Mouse (Mus musculus) left cerebral cortex, adult 8-10 months (tissue): Measurements from ENCODE around the gene Ap3d1. TPM values are rescaled to one million over a fixed set of nuclear protein-coding genes. Genes with fewer than 3 reads are reported as not detected.

Experiments used
- DNase-seq, 2 experiments: peaks; one replicate each; pipeline ENCODE4 v3.0.0; 2022; ENCODE audit warnings: low spot score in 2 of 2
- total RNA-seq, 4 experiments: library from RNA; stranded (reverse); gene quantifications; 2 replicates each; pipeline ENCODE4 v1.2.4; 2022

The Ap3d1 gene
- total RNA-seq, 4 experiments from 2014 or later, result 126 to 147 (median 139) TPM

- no peak for DNase-seq
Observed at GRCm38 (mm10) chr10:80684214-80684613, 57.9 kb downstream of the Ap3d1 start.

- no peak for DNase-seq
Observed at GRCm38 (mm10) chr10:80683647-80684046, 58.4 kb downstream of the Ap3d1 start.

- DNase-seq, result no peak
Observed at GRCm38 (mm10) chr10:80682003-80682402, 60.1 kb downstream of the Ap3d1 start.

GRCm38 (mm10) chr10:80680260-80680696, 61.8 kb downstream of the Ap3d1 start:
- no peak for DNase-seq

GRCm38 (mm10) chr10:80679556-80680259, 62.4 kb downstream of the Ap3d1 start:
- no peak for DNase-seq

- DNase-seq, result no peak
Observed at GRCm38 (mm10) chr10:80678601-80679377, 63.3 kb downstream of the Ap3d1 start.

- peak; percentile 55 to 81 for DNase-seq
Observed at GRCm38 (mm10) chr10:80677942-80678436, 64.1 kb downstream of the Ap3d1 start, which contains the start of gene Mknk2. Gene Mknk2, minus strand, starts transcription at chr10:80678112.

GRCm38 (mm10) chr10:80677128-80677875, 64.8 kb downstream of the Ap3d1 start:
- DNase-seq, result no peak

GRCm38 (mm10) chr10:80676198-80676928, 65.7 kb downstream of the Ap3d1 start:
- DNase-seq, result peak; percentile 96 to 99

GRCm38 (mm10) chr10:80675405-80676197, 66.5 kb downstream of the Ap3d1 start:
- no peak for DNase-seq

- no peak for DNase-seq
Observed at GRCm38 (mm10) chr10:80674851-80675404, 67.1 kb downstream of the Ap3d1 start.

- DNase-seq, result no peak
Observed at GRCm38 (mm10) chr10:80674161-80674711, 67.8 kb downstream of the Ap3d1 start.

- no peak for DNase-seq
Observed at GRCm38 (mm10) chr10:80673690-80674089, 68.4 kb downstream of the Ap3d1 start.

GRCm38 (mm10) chr10:80671936-80672690, 70.0 kb downstream of the Ap3d1 start:
- no peak for DNase-seq

GRCm38 (mm10) chr10:80671251-80671650, 70.8 kb downstream of the Ap3d1 start:
- no peak for DNase-seq

- DNase-seq, result no peak
Observed at GRCm38 (mm10) chr10:80670531-80670930, 71.5 kb downstream of the Ap3d1 start.

GRCm38 (mm10) chr10:80669737-80670485, 72.2 kb downstream of the Ap3d1 start:
- DNase-seq, result no peak

GRCm38 (mm10) chr10:80669018-80669417, 73.0 kb downstream of the Ap3d1 start:
- DNase-seq, result no peak
